Mouse (Mus musculus) MEL (cell line): ENCODE results near the gene Dlg2. TPM values are rescaled to one million over a fixed set of nuclear protein-coding genes. Genes with fewer than 3 reads are reported as not detected.

Source experiments
- DNase-seq: peaks from one replicate; pipeline ENCODE4 v3.0.0; 2011; ENCODE audit warnings: low read depth, low spot score
- H3K27ac ChIP-seq: 2 replicates; pipeline ENCODE4 v1.5.1; 2012; ENCODE audit warnings: low read depth, mild to moderate bottlenecking, control low read depth, low read length, moderate library complexity; ENCODE audit not compliant: control insufficient read depth
- H3K27me3 ChIP-seq, 2 experiments: fragments of 150-350 bp in 1 of 2; sonication (generic) in 1 of 2; 2 replicates each; pipeline ENCODE4 v1.6.1; 2012; ENCODE audit warnings: low read length in 2 of 2, mild to moderate bottlenecking in 2 of 2, improper control_type of control experiment in 1 of 2, moderate library complexity in 1 of 2; ENCODE audit not compliant: insufficient read depth in 2 of 2, control insufficient read depth in 1 of 2
- H3K36me3 ChIP-seq, 2 experiments: 2 replicates each; pipeline ENCODE4 v1.6.1; 2012 to 2014; ENCODE audit warnings: low read length in 2 of 2, improper control_type of control experiment in 1 of 2, inconsistent platforms in 1 of 2, mild to moderate bottlenecking in 1 of 2; ENCODE audit not compliant: insufficient read depth in 2 of 2, control insufficient read depth in 1 of 2
- H3K4me1 ChIP-seq, 2 experiments: fragments of 150-350 bp in 1 of 2; sonication (generic) in 1 of 2; 2 replicates each; pipeline ENCODE4 v1.6.1; 2012; ENCODE audit warnings: low read length in 2 of 2, improper control_type of control experiment in 1 of 2, mild to moderate bottlenecking in 1 of 2; ENCODE audit not compliant: insufficient read depth in 2 of 2, control insufficient read depth in 1 of 2
- H3K4me3 ChIP-seq, 2 experiments: fragments of 150-350 bp in 1 of 2; sonication (generic) in 1 of 2; 2 replicates each; pipeline ENCODE4 v1.5.1; 2012; ENCODE audit warnings: low read depth in 2 of 2, low read length in 2 of 2, mild to moderate bottlenecking in 2 of 2, moderate library complexity in 2 of 2, control low read depth in 1 of 2, improper control_type of control experiment in 1 of 2; ENCODE audit not compliant: control insufficient read depth in 1 of 2, insufficient read depth in 1 of 2
- H3K79me2 ChIP-seq: 2 replicates; pipeline ENCODE4 v1.6.1; 2012; ENCODE audit warnings: mild to moderate bottlenecking, low read length, moderate library complexity; ENCODE audit not compliant: control insufficient read depth, poor library complexity, insufficient read depth
- H3K9ac ChIP-seq: 2 replicates; pipeline ENCODE4 v1.6.1; 2012; ENCODE audit warnings: low read depth, mild to moderate bottlenecking, control low read depth, low read length, moderate library complexity; ENCODE audit not compliant: control insufficient read depth, poor library complexity, severe bottlenecking
- H3K9me3 ChIP-seq: fragments of 150-350 bp; sonication (generic); replicated peaks from 2 replicates; pipeline ENCODE4 v1.6.1; 2012; ENCODE audit warnings: mild to moderate bottlenecking, low read length, improper control_type of control experiment, moderate library complexity; ENCODE audit not compliant: insufficient read depth
- BHLHE40 ChIP-seq: IDR thresholded peaks from 2 replicates; pipeline ENCODE4 v1.6.1; 2012; ENCODE audit warnings: low read depth, mild to moderate bottlenecking, inconsistent platforms, low read length, improper control_type of control experiment, borderline replicate concordance
- ELF1 ChIP-seq: IDR thresholded peaks from 2 replicates; pipeline ENCODE4 v1.6.1; 2014; ENCODE audit warnings: low read depth, mild to moderate bottlenecking, inconsistent platforms, low read length, improper control_type of control experiment, moderate library complexity
- EP300 ChIP-seq, 2 experiments: IDR thresholded peaks; 2 replicates each; pipeline ENCODE4 v1.6.1; 2011; ENCODE audit warnings: improper control_type of control experiment in 2 of 2, low read length in 2 of 2, low read depth in 1 of 2, mild to moderate bottlenecking in 1 of 2
- ETS1 ChIP-seq: IDR thresholded peaks from 2 replicates; pipeline ENCODE4 v1.6.1; 2012; ENCODE audit warnings: low read depth, mild to moderate bottlenecking, inconsistent platforms, low read length, improper control_type of control experiment, moderate library complexity
- GABPA ChIP-seq: IDR thresholded peaks from 2 replicates; pipeline ENCODE4 v1.6.1; 2012; ENCODE audit warnings: low read depth, mild to moderate bottlenecking, inconsistent platforms, low read length, improper control_type of control experiment, moderate library complexity
- GATA1 ChIP-seq: IDR thresholded peaks from 2 replicates; pipeline ENCODE4 v1.6.1; 2011; ENCODE audit warnings: low read depth, low read length, improper control_type of control experiment
- HCFC1 ChIP-seq: IDR thresholded peaks from 2 replicates; pipeline ENCODE4 v1.6.1; 2012; ENCODE audit warnings: low read depth, mild to moderate bottlenecking, inconsistent platforms, low read length, improper control_type of control experiment, moderate library complexity
- JUND ChIP-seq: IDR thresholded peaks from 2 replicates; pipeline ENCODE4 v1.6.1; 2011; ENCODE audit warnings: low read depth, mild to moderate bottlenecking, improper control_type of control experiment, low read length
- KAT2A ChIP-seq: conservative IDR thresholded peaks from 2 replicates; pipeline ENCODE4 v1.6.1; 2012; ENCODE audit warnings: low read depth, low read length, improper control_type of control experiment, inconsistent platforms
- MAZ ChIP-seq: IDR thresholded peaks from 2 replicates; pipeline ENCODE4 v1.6.1; 2012; ENCODE audit warnings: low read depth, mild to moderate bottlenecking, inconsistent platforms, low read length, improper control_type of control experiment
- MEF2A ChIP-seq: IDR thresholded peaks from 2 replicates; pipeline ENCODE4 v1.6.1; 2014; ENCODE audit warnings: low read depth, mild to moderate bottlenecking, inconsistent platforms, low read length, improper control_type of control experiment; ENCODE audit not compliant: poor library complexity, insufficient replicate concordance, severe bottlenecking; ENCODE audit errors: extremely low read depth
- MXI1 ChIP-seq: IDR thresholded peaks from 2 replicates; pipeline ENCODE4 v1.6.1; 2011; ENCODE audit warnings: mild to moderate bottlenecking, low read depth, low read length, improper control_type of control experiment
- NELFE ChIP-seq: IDR thresholded peaks from 2 replicates; pipeline ENCODE4 v1.6.1; 2011; ENCODE audit warnings: low read depth, low read length, improper control_type of control experiment
- NRF1 ChIP-seq: IDR thresholded peaks from 2 replicates; pipeline ENCODE4 v1.6.1; 2014; ENCODE audit warnings: low read depth, mild to moderate bottlenecking, inconsistent platforms, low read length, improper control_type of control experiment, moderate library complexity; ENCODE audit not compliant: poor library complexity, insufficient read depth, severe bottlenecking
- POLR2AphosphoS2 ChIP-seq: IDR thresholded peaks from 2 replicates; pipeline ENCODE4 v1.6.1; 2011; ENCODE audit warnings: low read length, improper control_type of control experiment
- RAD21 ChIP-seq: IDR thresholded peaks from 2 replicates; pipeline ENCODE4 v1.6.1; 2011; ENCODE audit warnings: mild to moderate bottlenecking, low read depth, low read length, improper control_type of control experiment
- TAL1 ChIP-seq: IDR thresholded peaks from 2 replicates; pipeline ENCODE4 v1.6.1; 2012; ENCODE audit warnings: mild to moderate bottlenecking, inconsistent platforms, low read length, moderate library complexity, mixed read lengths
- TBP ChIP-seq: IDR thresholded peaks from 2 replicates; pipeline ENCODE4 v1.8.0; 2011; ENCODE audit warnings: low read depth, low read length, improper control_type of control experiment
- TCF12 ChIP-seq: IDR thresholded peaks from 2 replicates; pipeline ENCODE4 v1.6.1; 2014; ENCODE audit warnings: low read depth, mild to moderate bottlenecking, inconsistent platforms, low read length, improper control_type of control experiment, moderate library complexity
- USF1 ChIP-seq: IDR thresholded peaks from 2 replicates; pipeline ENCODE4 v1.6.1; 2014; ENCODE audit warnings: low read depth, mild to moderate bottlenecking, inconsistent platforms, low read length, improper control_type of control experiment, moderate library complexity
- USF2 ChIP-seq, 2 experiments: IDR thresholded peaks; 2 replicates each; pipeline ENCODE4 v1.6.1; 2011 to 2012; ENCODE audit warnings: improper control_type of control experiment in 2 of 2, low read length in 2 of 2, borderline replicate concordance in 1 of 2, inconsistent platforms in 1 of 2, low read depth in 1 of 2, mild to moderate bottlenecking in 1 of 2; ENCODE audit not compliant: insufficient read depth in 1 of 2
- ZKSCAN1 ChIP-seq: IDR thresholded peaks from 2 replicates; pipeline ENCODE4 v1.6.1; 2012; ENCODE audit warnings: low read depth, mild to moderate bottlenecking, inconsistent platforms, low read length, improper control_type of control experiment, moderate library complexity
- ZMIZ1 ChIP-seq: IDR thresholded peaks from 2 replicates; pipeline ENCODE4 v1.6.1; 2012; ENCODE audit warnings: low read depth, mild to moderate bottlenecking, inconsistent platforms, low read length, improper control_type of control experiment, moderate library complexity
- ZNF384 ChIP-seq: IDR thresholded peaks from 2 replicates; pipeline ENCODE4 v1.6.1; 2012; ENCODE audit warnings: low read depth, mild to moderate bottlenecking, inconsistent platforms, low read length, improper control_type of control experiment
- polyA plus RNA-seq, 2 experiments: library from polyadenylated mRNA; stranded (reverse) in 1 of 2; unstranded in 1 of 2; fragments of >175 nt in 1 of 2; fragments of >200 nt in 1 of 2; gene quantifications; 2 replicates each; pipeline versions ENCODE4 v1.2.1 to v1.2.4; 2012; ENCODE audit warnings: low replicate concordance in 2 of 2, low read depth in 1 of 2; ENCODE audit not compliant: insufficient read length in 2 of 2, insufficient read depth in 1 of 2, missing spikeins in 1 of 2
- total RNA-seq: library from RNA; depleted of rRNA; stranded (reverse); fragments of 300-350 nt; gene quantifications from 2 replicates; pipeline ENCODE4 v1.2.3, GENCODE M21; 2012

The Dlg2 gene
- total and polyA plus RNA-seq, 3 experiments: 0.04 TPM; not detected in 2

- Histone ChIP-seq H3K4me3 (no peak overlapping the region), H3K27me3 (peaks cover 6 to 21% of the 10 kb centered on the region in 2 experiments; a peak in 3 of 4 replicates), H3K79me2 (no peaks in the 10 kb centered on the region), H3K9me3 (no peaks in the 10 kb centered on the region), H3K27ac (no peak overlapping the region), H3K4me1 (no peaks in the 10 kb centered on the region), H3K36me3 (no peaks in the 10 kb centered on the region), H3K9ac (no peak overlapping the region)
- DNase-seq: no peak
- TF ChIP-seq MXI1 (no peak), ETS1 (no peak), USF2 (IDR thresholded peaks at IDR 0.05; ENCODE audit: borderline replicate concordance in 1 of 2, insufficient read depth in 1 of 2, low read depth in 1 of 2, low read length in 2 of 2) (no peak), JUND (no peak), GABPA (no peak), KAT2A (no peak), NELFE (no peak), ZMIZ1 (no peak)
Measured at GRCm38 (mm10) chr7:90432221-90432620, 44.3 kb upstream of the Dlg2 start.

GRCm38 (mm10) chr7:90440044-90440443 lies 36.4 kb upstream of the Dlg2 start:
- peaks cover 0 to 4% of the 10 kb centered on the region in 2 experiments; a peak in 2 of 4 replicates for H3K4me1 ChIP-seq
- H3K36me3 ChIP-seq: peaks cover 0 to 6% of the 10 kb centered on the region in 2 experiments; a peak in 3 of 4 replicates
- H3K9me3 ChIP-seq: no peaks in the 10 kb centered on the region
- peak; percentile 45 for DNase-seq
- peak overlapping the region; percentile 26; the same call in 1 of the 2 replicates for H3K27ac ChIP-seq
- peaks cover 21% of the 10 kb centered on the region for H3K79me2 ChIP-seq
- TF ChIP-seq POLR2AphosphoS2 (no peak), TAL1 (peak; percentile 39; the same call in 1 of the 2 replicates), GATA1 (peak; percentile 47), EP300 (IDR thresholded peaks at IDR 0.05; ENCODE audit: low read depth in 1 of 2, low read length in 2 of 2) (peak; percentile 40 to 54; a peak in 1 of 4 replicates), ZNF384 (no peak), ZMIZ1 (no peak)
- H3K4me3 ChIP-seq: no peak overlapping the region
- H3K9ac ChIP-seq: no peak overlapping the region
- no peaks in the 10 kb centered on the region for H3K27me3 ChIP-seq

GRCm38 (mm10) chr7:90442070-90442469 lies 34.4 kb upstream of the Dlg2 start:
- H3K79me2 ChIP-seq: peaks cover 28% of the 10 kb centered on the region
- peaks cover 4 to 5% of the 10 kb centered on the region in 2 experiments; a peak in 3 of 4 replicates for H3K4me1 ChIP-seq
- H3K27ac ChIP-seq: peak overlapping the region; percentile 81
- H3K9me3 ChIP-seq: no peaks in the 10 kb centered on the region
- no peaks in the 10 kb centered on the region for H3K27me3 ChIP-seq
- DNase-seq: no peak
- H3K9ac ChIP-seq: peak overlapping the region; percentile 76
- TF ChIP-seq GATA1 (no peak), NRF1 (no peak), ZMIZ1 (no peak), USF1 (no peak), BHLHE40 (no peak), ELF1 (no peak), MXI1 (no peak), JUND (no peak), TBP (no peak), HCFC1 (no peak), TCF12 (no peak), MEF2A (no peak), RAD21 (no peak), POLR2AphosphoS2 (no peak), ZKSCAN1 (no peak), MAZ (no peak)
- H3K36me3 ChIP-seq: peaks cover 10 to 12% of the 10 kb centered on the region in 2 experiments
- H3K4me3 ChIP-seq: peak overlapping the region; percentile 55 to 57
